Mouse (Mus musculus) left cerebral cortex, adult 8-10 months (tissue): ENCODE measurements around the gene Taf15. TPM values are rescaled to one million over a fixed set of nuclear protein-coding genes. Genes with fewer than 3 reads are reported as not detected.
"Not testable (repeated sequence)": the region's sequence is repeated elsewhere in the genome, so short reads cannot be mapped to it uniquely, and the experiment has no call there.

Source experiments
- DNase-seq, 2 experiments: peaks; one replicate each; pipeline ENCODE4 v3.0.0; 2022; ENCODE audit warnings: low spot score in 2 of 2
- total RNA-seq, 4 experiments: library from RNA; stranded (reverse); gene quantifications; 2 replicates each; pipeline ENCODE4 v1.2.4; 2022

Taf15 gene
- total RNA-seq, 4 experiments from 2014 or later: 50.1 to 67.1 (median 54.3) TPM

DNA sequence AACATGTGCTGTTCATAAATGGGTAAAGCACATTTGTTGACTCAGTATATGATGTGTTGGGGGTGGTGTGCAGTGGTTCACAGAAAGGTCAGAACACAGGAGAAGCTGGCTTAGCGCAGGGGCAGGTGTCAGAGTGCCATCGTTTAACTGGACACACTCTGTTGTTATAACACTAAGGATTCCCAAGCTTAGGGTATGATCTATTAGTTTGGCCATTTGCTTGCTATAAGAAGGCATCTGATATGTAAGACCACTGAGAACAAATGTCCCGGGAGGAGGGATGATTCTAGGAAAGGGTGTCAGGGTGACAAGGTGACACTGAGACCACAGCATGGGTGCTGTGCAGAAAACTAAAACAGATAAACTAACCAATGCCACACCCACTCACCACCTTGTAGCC lies 63.9 kb downstream of the Taf15 start:
- no peak for DNase-seq

DNA sequence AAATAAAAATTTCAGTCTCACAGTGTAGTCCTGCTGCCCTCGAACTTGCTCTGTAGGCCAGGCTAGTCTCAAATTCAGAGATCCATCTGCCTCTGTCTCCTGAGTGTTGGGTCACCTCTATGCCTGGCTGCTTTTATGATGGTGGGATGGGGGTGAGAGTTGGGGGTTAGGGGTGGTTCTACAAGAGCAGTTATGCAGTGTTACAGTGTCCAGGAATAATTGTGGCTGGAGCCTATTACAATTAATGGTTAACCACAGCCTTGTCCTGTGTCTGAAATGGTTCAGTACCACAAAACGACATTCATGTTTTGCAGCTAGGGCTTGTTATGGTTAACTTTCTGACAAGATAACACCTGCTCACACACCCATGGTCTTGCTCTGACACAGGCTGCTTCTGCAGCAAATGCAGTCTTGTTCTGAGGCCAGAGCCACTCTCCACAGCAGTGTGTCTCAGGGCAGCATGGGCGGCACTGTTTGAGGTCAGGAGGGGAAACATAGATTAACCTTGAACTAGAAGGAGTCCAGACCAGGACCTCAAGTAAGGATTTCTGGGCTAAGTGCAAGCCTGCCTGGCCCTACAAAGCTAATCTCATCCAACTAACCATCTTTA lies 65.9 kb downstream of the Taf15 start:
- DNase-seq: no peak

- no peak for DNase-seq
Measured at GRCm38 (mm10) chr11:83540931-83541330, 68.0 kb downstream of the Taf15 start.

DNA sequence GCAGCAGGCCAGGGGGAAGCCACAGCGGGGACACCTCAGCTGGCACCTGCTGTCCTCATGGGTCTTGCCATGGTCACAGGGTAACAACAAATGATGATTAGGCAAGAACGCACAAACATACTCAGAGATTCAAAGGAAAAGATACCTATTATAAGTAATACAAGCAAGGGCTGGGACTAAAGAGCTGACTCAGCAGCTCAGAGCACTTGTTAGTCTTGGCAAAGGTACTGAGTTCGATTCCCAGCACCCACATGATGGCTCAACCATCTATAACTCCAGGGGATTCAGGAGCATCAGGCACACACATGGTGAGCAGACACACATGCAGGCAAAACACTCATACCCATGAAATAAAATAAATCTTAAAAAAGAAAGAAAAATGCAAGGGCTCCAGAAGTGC lies 68.5 kb downstream of the Taf15 start:
- no peak for DNase-seq

DNA sequence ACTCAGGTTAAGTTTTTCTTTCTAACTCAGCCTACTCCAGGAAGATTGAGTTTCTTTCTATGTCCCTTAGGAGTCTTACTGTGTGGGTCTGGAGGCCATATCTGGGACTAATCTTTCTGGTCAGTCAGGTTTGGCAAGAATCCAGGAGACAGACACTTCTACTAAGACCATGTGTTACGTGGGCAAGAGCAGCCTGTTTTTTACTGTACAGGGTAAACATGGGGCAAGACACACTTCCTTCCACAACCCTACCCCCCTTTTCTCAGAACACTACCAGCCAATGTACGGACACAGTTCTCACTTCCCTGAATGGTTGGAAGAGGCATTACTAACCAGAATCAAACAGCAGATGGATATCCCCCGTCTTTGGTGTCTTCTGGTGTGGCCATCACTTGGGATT lies 71.3 kb downstream of the Taf15 start:
- DNase-seq: no peak

GRCm38 (mm10) chr11:83550186-83550632 lies 77.3 kb downstream of the Taf15 start:
- DNase-seq: no peak

- not testable (repeated sequence) for DNase-seq
Measured at GRCm38 (mm10) chr11:83551037-83551436, 78.2 kb downstream of the Taf15 start.

DNA sequence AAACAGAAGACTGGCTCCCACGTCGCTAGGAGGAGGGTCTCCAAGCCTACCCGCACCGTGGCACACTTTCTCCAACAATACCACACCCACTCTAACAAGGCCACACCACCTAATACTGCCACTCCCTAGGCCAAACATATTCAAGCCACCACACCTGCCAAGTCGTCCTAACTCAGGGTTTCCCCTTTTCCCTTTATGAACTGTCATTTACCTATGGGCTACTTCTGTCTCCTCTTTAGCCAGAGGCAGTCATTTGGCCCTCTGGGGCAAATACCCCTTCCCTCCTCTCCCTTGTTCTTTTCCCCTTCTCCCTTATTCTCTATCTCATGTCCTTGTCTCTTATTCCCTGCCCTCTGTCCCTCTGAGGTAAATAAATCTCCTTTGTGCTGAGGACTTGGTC lies 78.8 kb downstream of the Taf15 start:
- DNase-seq: no peak

Other genes with a start within 250 kb of the Taf15 start
- not detected for gene Slfn14, start 186.4 kb upstream of the Taf15 start, total RNA-seq
- 100 to 1,000 TPM; 255 to 290 (median 271) TPM for gene Ap2b1, start 174.1 kb upstream of the Taf15 start, total RNA-seq
- gene Pex12, start 170.5 kb upstream of the Taf15 start, total RNA-seq: 10 to 100 TPM; 13.0 to 15.0 (median 13.8) TPM
- 100 to 1,000 TPM; 253 to 298 (median 277) TPM for gene Rasl10b, start 63.9 kb upstream of the Taf15 start, total RNA-seq
- gene Gas2l2, start 43.6 kb upstream of the Taf15 start, total RNA-seq: under 1 TPM in 3 of 4 experiments, not detected in 1; 0.11 to 0.27 (median 0.14) TPM
- 1 to 10 TPM in 1 of 4 experiments, under 1 TPM in 2, not detected in 1; 0.59 to 1.3 (median 0.80) TPM for gene 1700020L24Rik, start 35.4 kb upstream of the Taf15 start, total RNA-seq
- 1 to 10 TPM; 3.7 to 5.0 (median 4.2) TPM for gene Mmp28, start 10.0 kb upstream of the Taf15 start, total RNA-seq
- not detected for gene Heatr9, start 49.1 kb downstream of the Taf15 start, total RNA-seq
- gene Ccl5, start 57.4 kb downstream of the Taf15 start, total RNA-seq: 1 to 10 TPM in 1 of 4 experiments, not detected in 3; 1.1 TPM
- 10 to 100 TPM in 1 of 4 experiments, 1 to 10 TPM in 3; 2.9 to 10.8 (median 5.0) TPM for gene Ccl9, start 105.5 kb downstream of the Taf15 start, total RNA-seq
- gene Ccl6, start 120.0 kb downstream of the Taf15 start, total RNA-seq: 10 to 100 TPM in 2 of 4 experiments, 1 to 10 TPM in 1, under 1 TPM in 1; 0.65 to 29.6 (median 13.0) TPM
- gene Rpl9-ps1, start 172.5 kb downstream of the Taf15 start, total RNA-seq: not detected
- gene Ccl3, start 176.3 kb downstream of the Taf15 start, total RNA-seq: 10 to 100 TPM in 1 of 4 experiments, 1 to 10 TPM in 1, under 1 TPM in 1, not detected in 1; 0.51 to 10.8 (median 8.0) TPM
- gene Ccl4, start 189.5 kb downstream of the Taf15 start, total RNA-seq: 1 to 10 TPM in 2 of 4 experiments, not detected in 2; 2.9 to 5.1 TPM
- 1 to 10 TPM in 1 of 4 experiments, not detected in 3; 1.6 TPM for gene Wfdc17, start 230.9 kb downstream of the Taf15 start, total RNA-seq
- 1 to 10 TPM in 2 of 4 experiments, under 1 TPM in 1, not detected in 1; 0.98 to 1.9 (median 1.9) TPM for gene Wfdc18, start 235.9 kb downstream of the Taf15 start, total RNA-seq